Mouse (Mus musculus) A20 (cell line): Measurements from ENCODE around the gene Slc26a1.
A peak's percentile ranks its signal among the peaks of the same experiment; 100 is the strongest.
"Not testable (repeated sequence)": the region's sequence is repeated elsewhere in the genome, so short reads cannot be mapped to it uniquely, and the experiment has no call there.

Experiments used
- DNase-seq: peaks from one replicate; pipeline ENCODE4 v3.0.0-alpha.2; 2011; ENCODE audit warnings: low read depth, low spot score

Gene Slc26a1

GRCm38 (mm10) chr5:108655891-108656650, 19.3 kb downstream of the Slc26a1 start:
- DNase-seq: no peak

- DNase-seq: no peak
These were observed 20.0 kb downstream of the Slc26a1 start for GRCm38 (mm10) chr5:108655381-108655780.

GRCm38 (mm10) chr5:108654444-108654990, 20.9 kb downstream of the Slc26a1 start:
- DNase-seq: no peak

GRCm38 (mm10) chr5:108653341-108653740, 22.0 kb downstream of the Slc26a1 start:
- no peak for DNase-seq

GRCm38 (mm10) chr5:108651823-108652222, 23.5 kb downstream of the Slc26a1 start:
- peak; percentile 70 for DNase-seq

- DNase-seq: no peak
These were observed 24.1 kb downstream of the Slc26a1 start for GRCm38 (mm10) chr5:108651136-108651720.

GRCm38 (mm10) chr5:108650341-108650740, 25.0 kb downstream of the Slc26a1 start:
- DNase-seq: no peak

GRCm38 (mm10) chr5:108648937-108649576, 26.3 kb downstream of the Slc26a1 start:
- DNase-seq: no peak

GRCm38 (mm10) chr5:108647820-108648465, 27.4 kb downstream of the Slc26a1 start:
- DNase-seq: no peak

GRCm38 (mm10) chr5:108647311-108647710, 28.1 kb downstream of the Slc26a1 start:
- DNase-seq: no peak

- DNase-seq: no peak
These were observed 29.1 kb downstream of the Slc26a1 start for GRCm38 (mm10) chr5:108646343-108646660.

- DNase-seq: no peak
These were observed 29.6 kb downstream of the Slc26a1 start for GRCm38 (mm10) chr5:108645651-108646342.

GRCm38 (mm10) chr5:108643674-108644073, 31.7 kb downstream of the Slc26a1 start:
- no peak for DNase-seq

- DNase-seq: peak; percentile 29
These were observed 39.2 kb downstream of the Slc26a1 start for GRCm38 (mm10) chr5:108636172-108636571.

GRCm38 (mm10) chr5:108634088-108634487, 41.3 kb downstream of the Slc26a1 start:
- not testable (repeated sequence) for DNase-seq

- no peak for DNase-seq
These were observed 41.7 kb downstream of the Slc26a1 start for GRCm38 (mm10) chr5:108633676-108634075.

- peak; percentile 98 for DNase-seq
These were observed 45.5 kb downstream of the Slc26a1 start, which contains the start of the genes Gak and Tmem175 for GRCm38 (mm10) chr5:108629634-108630483. Gene Gak, minus strand, starts transcription at chr5:108629755. Gene Tmem175, plus strand, starts transcription at chr5:108629770.

- peak; percentile 74 for DNase-seq
These were observed 46.3 kb downstream of the Slc26a1 start for GRCm38 (mm10) chr5:108628891-108629633.

GRCm38 (mm10) chr5:108626050-108626660, 49.2 kb downstream of the Slc26a1 start:
- DNase-seq: no peak
